ENCODE assay signal across 8 mouse cellular contexts in the genomic region with DNA sequence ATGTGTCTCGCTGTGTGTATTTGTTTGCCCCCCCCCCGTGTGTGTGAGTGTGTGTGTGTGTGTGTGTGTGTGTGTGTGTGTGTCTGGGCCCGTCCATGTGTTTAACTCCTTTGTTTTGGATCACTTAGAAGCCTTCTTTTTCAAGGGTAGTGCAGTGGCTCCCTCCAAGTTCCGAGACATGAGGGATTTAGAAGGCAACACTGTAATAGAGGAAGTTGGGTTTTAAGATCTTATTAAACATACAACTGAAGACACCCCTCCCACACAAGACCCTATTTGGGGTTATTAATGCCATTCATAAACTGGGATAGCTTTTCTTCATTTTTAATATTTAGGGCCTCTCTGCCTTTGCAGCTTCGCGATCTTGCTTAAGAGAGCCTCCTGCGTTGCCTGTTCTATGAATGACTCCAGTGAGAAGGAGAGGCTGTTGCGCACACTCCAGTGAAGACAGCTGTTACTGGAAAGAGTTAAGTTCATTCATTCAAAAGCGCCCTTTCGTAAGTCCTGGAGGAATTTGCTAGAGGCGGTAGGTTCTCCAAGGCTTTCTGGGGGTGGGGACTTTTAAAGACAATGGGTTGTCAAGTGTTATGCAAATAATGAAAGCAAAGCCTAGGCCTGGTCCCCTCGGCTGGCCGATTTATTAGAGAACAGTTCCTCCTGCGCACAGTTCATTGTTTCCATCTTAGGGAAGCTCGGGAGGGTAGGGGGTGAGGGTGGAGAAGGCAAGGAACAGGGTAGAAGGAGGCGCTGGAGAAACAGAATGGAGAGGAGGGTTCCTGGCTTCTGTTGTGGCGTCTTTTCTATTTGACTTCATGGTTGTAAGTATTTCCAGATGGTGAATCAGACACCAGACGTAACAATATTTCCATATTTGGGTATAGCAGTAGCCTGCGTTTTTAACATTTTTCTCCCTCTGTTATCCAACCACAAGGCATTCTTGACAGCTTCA. TPM values are rescaled to one million over a fixed set of nuclear protein-coding genes. Genes with fewer than 3 reads are reported as not detected.
DNase-seq lines count a peak whose midpoint lies in the region; ATAC-seq lines count a peak whose summit lies in the region.

No protein-coding gene starts in this region.

- H3K4me2 ChIP-seq in heart, embryonic 12.5 days = peak overlapping the region; percentile 89
- H3K4me2 ChIP-seq in midbrain, embryonic 16.5 days (ENCODE audit: low read length) = peak overlapping the region; percentile 71

- DNase-seq in MN1 (ENCODE audit: low spot score) = peak; percentile 41
- DNase-seq in embryo, embryonic 10 days (ENCODE audit: low spot score) = peak; percentile 65
- DNase-seq in limb, embryonic 10.5 days (ENCODE audit: low spot score) = peak; percentile 55
- DNase-seq in thymus, adult 18-20 months = no peak
- no peak for DNase-seq in cerebellum, adult 8-10 months
- DNase-seq in spleen, adult 18-20 months = no peak

- peak overlapping the region; percentile 97 for H3K27ac ChIP-seq in heart, embryonic 12.5 days (ENCODE audit: poor library complexity, severe bottlenecking)
- H3K27ac ChIP-seq in limb, embryonic 10.5 days = peak overlapping the region; percentile 93
- no peak overlapping the region for H3K27ac ChIP-seq in midbrain, embryonic 16.5 days (ENCODE audit: low read length)

- H3K9me3 ChIP-seq in heart, embryonic 12.5 days (replicated peaks) = no peaks in the 10 kb centered on the region
- no peaks in the 10 kb centered on the region for H3K9me3 ChIP-seq in limb, embryonic 10.5 days (replicated peaks)
- no peaks in the 10 kb centered on the region for H3K9me3 ChIP-seq in midbrain, embryonic 16.5 days (replicated peaks; ENCODE audit: control insufficient read depth, low read length, poor library complexity, severe bottlenecking)

- peak overlapping the region; percentile 87 for H3K9ac ChIP-seq in heart, embryonic 12.5 days
- H3K9ac ChIP-seq in midbrain, embryonic 16.5 days (ENCODE audit: low read depth, low read length) = no peak overlapping the region

- H3K36me3 ChIP-seq in heart, embryonic 12.5 days = peaks cover 25% of the 10 kb centered on the region
- H3K36me3 ChIP-seq in limb, embryonic 10.5 days = peaks cover 20% of the 10 kb centered on the region
- no peaks in the 10 kb centered on the region for H3K36me3 ChIP-seq in midbrain, embryonic 16.5 days (ENCODE audit: control insufficient read depth, insufficient read depth, low read length)

- WGBS in heart, embryonic 12.5 days = 6% methylated on average over 19 of the region's 19 CpGs
- 6% methylated on average over 19 of the region's 19 CpGs for WGBS in limb, embryonic 10.5 days
- WGBS in midbrain, embryonic 16.5 days = 9% methylated on average over 18 of the region's 19 CpGs

- peaks cover 42% of the 10 kb centered on the region for H3K4me1 ChIP-seq in heart, embryonic 12.5 days (replicated peaks)
- H3K4me1 ChIP-seq in limb, embryonic 10.5 days = peaks cover 56% of the 10 kb centered on the region
- peaks cover 44% of the 10 kb centered on the region for H3K4me1 ChIP-seq in midbrain, embryonic 16.5 days (ENCODE audit: control insufficient read depth, insufficient read depth, low read length)

- H3K4me3 ChIP-seq in heart, embryonic 12.5 days = peak overlapping the region; percentile 67
- peak overlapping the region; percentile 70 for H3K4me3 ChIP-seq in limb, embryonic 10.5 days
- peak overlapping the region; percentile 47; the same call in 1 of the 2 replicates for H3K4me3 ChIP-seq in midbrain, embryonic 16.5 days (ENCODE audit: low read depth, low read length)

- H3K27me3 ChIP-seq in heart, embryonic 12.5 days (replicated peaks) = no peaks in the 10 kb centered on the region
- H3K27me3 ChIP-seq in limb, embryonic 10.5 days (ENCODE audit: low read depth, poor library complexity, severe bottlenecking) = no peaks in the 10 kb centered on the region
- peaks cover 26% of the 10 kb centered on the region for H3K27me3 ChIP-seq in midbrain, embryonic 16.5 days (ENCODE audit: control insufficient read depth, insufficient read depth, low read depth, low read length)

- ATAC-seq in heart, embryonic 12.5 days (ENCODE audit: insufficient number of reproducible peaks, low FRiP score) = no peak
- ATAC-seq in midbrain, embryonic 16.5 days = no peak

RNA-seq across cellular contexts. Expression of a gene that starts 1.5 kb away (rescaled TPM):
- 93.5 and 100 TPM in 2 replicates for polyA plus RNA-seq in heart, embryonic 12.5 days (2016; fragmentation: Nextera tagmentation; extraction: Ambion mirVana)
- polyA plus RNA-seq in limb, embryonic 10.5 days (2016; fragmentation: Nextera tagmentation; extraction: Ambion mirVana) = 27.0 and 33.3 TPM in 2 replicates
- polyA plus RNA-seq in midbrain, embryonic 16.5 days (2015; fragmentation: Nextera tagmentation; extraction: Ambion mirVana) = 7.2 and 7.9 TPM in 2 replicates

Comparison
In these comparisons a context has a peak if more than half of its experiments do, and no peak if none do; other contexts are left out.
1. DNase-seq: peak in MN1 (single experiment), embryo, embryonic 10 days (single experiment) and limb, embryonic 10.5 days (single experiment); none in thymus, adult 18-20 months (0 of 2), cerebellum, adult 8-10 months (single experiment) and spleen, adult 18-20 months (0 of 2).
2. Peak in every context shown above with its lines, with median percentiles within 50 percentile points of each other: H3K4me3 ChIP-seq.